In the genomic region with DNA sequence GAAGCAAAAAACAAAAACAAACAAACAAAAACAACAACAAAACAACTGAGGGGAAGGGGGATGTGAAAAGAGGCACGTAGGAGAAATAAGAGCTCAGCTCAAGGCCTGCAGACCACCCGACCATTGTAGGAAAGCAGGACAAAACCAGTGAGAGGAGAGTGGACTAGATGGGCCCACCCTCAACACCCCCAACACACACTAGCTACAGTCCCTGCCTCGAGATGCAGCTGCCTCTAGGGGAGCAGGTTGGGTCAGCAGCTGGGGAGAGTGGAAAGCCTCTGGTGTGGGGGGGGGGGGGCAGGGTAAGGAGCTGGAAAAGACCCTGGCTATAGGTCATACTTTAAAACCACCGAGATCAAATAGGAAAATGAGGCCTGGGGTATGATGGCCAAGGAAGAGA, we compare ENCODE assay signal across 10 mouse cellular contexts. TPM values are rescaled to one million over a fixed set of nuclear protein-coding genes. Genes with fewer than 3 reads are reported as not detected.
DNase-seq lines count a peak whose midpoint lies in the region; ATAC-seq and TF ChIP-seq lines count a peak whose summit lies in the region.
"Had no signal": no experiment of that assay in that cellular context is flagged by ENCODE, and none has a peak within 500 bp of the region (broad histone marks: within the 10 kb centered on the region; RNA-seq: fewer than 3 reads in every experiment).

No protein-coding gene starts in this region.

- TF ChIP-seq POLR2A in kidney, adult 2 months (IDR thresholded peaks at IDR 0.05; ENCODE audit: low read depth, low read length): no peak

- H3K9ac ChIP-seq in embryonic facial prominence, embryonic 15.5 days: peak overlapping the region; percentile 44; the same call in 1 of the 2 replicates
- peak overlapping the region; percentile 77 for H3K9ac ChIP-seq in intestine, embryonic 16.5 days (ENCODE audit: low read depth, low read length)
- H3K9ac ChIP-seq in neural tube, embryonic 14.5 days (replicated peaks; ENCODE audit: low read depth, low read length): peak overlapping the region; percentile 90

- H3K27ac ChIP-seq in kidney, adult 2 months (ENCODE audit: insufficient read depth, low read depth, low read length): peak overlapping the region; percentile 95
- H3K27ac ChIP-seq in embryonic facial prominence, embryonic 15.5 days (replicated peaks): peak overlapping the region; percentile 99
- peak overlapping the region; percentile 97 for H3K27ac ChIP-seq in intestine, embryonic 16.5 days (ENCODE audit: low read length)
- peak overlapping the region; percentile 98 for H3K27ac ChIP-seq in neural tube, embryonic 14.5 days (ENCODE audit: low read depth, low read length)

- no peaks in the 10 kb centered on the region for H3K27me3 ChIP-seq in kidney, adult 2 months (replicated peaks; ENCODE audit: control insufficient read depth, insufficient read depth, low read length)
- H3K27me3 ChIP-seq in embryonic facial prominence, embryonic 15.5 days: no peaks in the 10 kb centered on the region
- no peaks in the 10 kb centered on the region for H3K27me3 ChIP-seq in intestine, embryonic 16.5 days (replicated peaks; ENCODE audit: control insufficient read depth, insufficient read depth, low read length)
- H3K27me3 ChIP-seq in neural tube, embryonic 14.5 days (ENCODE audit: control insufficient read depth, insufficient read depth, low read length): no peaks in the 10 kb centered on the region

- H3K9me3 ChIP-seq in embryonic facial prominence, embryonic 15.5 days (replicated peaks): no peaks in the 10 kb centered on the region
- H3K9me3 ChIP-seq in intestine, embryonic 16.5 days (ENCODE audit: control insufficient read depth, low read length): no peaks in the 10 kb centered on the region
- no peaks in the 10 kb centered on the region for H3K9me3 ChIP-seq in neural tube, embryonic 14.5 days (ENCODE audit: control insufficient read depth, low read length)

- WGBS in kidney, adult 2 months: 35% methylated on average over 4 of the region's 4 CpGs
- WGBS in embryonic facial prominence, embryonic 15.5 days: 11% methylated on average over 4 of the region's 4 CpGs
- 23% methylated on average over 4 of the region's 4 CpGs for WGBS in intestine, embryonic 16.5 days
- 2% methylated on average over 4 of the region's 4 CpGs for WGBS in neural tube, embryonic 14.5 days

- no peaks in the 10 kb centered on the region for H3K36me3 ChIP-seq in kidney, adult 2 months (ENCODE audit: control insufficient read depth, insufficient read depth, low read length)
- no peaks in the 10 kb centered on the region for H3K36me3 ChIP-seq in embryonic facial prominence, embryonic 15.5 days
- H3K36me3 ChIP-seq in intestine, embryonic 16.5 days (ENCODE audit: control insufficient read depth, insufficient read depth, low read length): no peaks in the 10 kb centered on the region
- H3K36me3 ChIP-seq in neural tube, embryonic 14.5 days (ENCODE audit: control insufficient read depth, insufficient read depth, low read length): no peaks in the 10 kb centered on the region

- no peak for DNase-seq in kidney, adult 2 months
- no peak for DNase-seq in kidney, postnatal 36 days
- no peak for DNase-seq in adrenal gland, postnatal 10 days
- no peak for DNase-seq in B cell, adult 2 months
- DNase-seq: right cerebral cortex, postnatal 14 days had no signal

- peaks cover 25% of the 10 kb centered on the region for H3K4me1 ChIP-seq in kidney, adult 2 months (ENCODE audit: control insufficient read depth, insufficient read depth, low read length)
- peaks cover 63% of the 10 kb centered on the region for H3K4me1 ChIP-seq in embryonic facial prominence, embryonic 15.5 days
- peaks cover 60% of the 10 kb centered on the region for H3K4me1 ChIP-seq in intestine, embryonic 16.5 days (ENCODE audit: control insufficient read depth, insufficient read depth, low read length)
- peaks cover 28% of the 10 kb centered on the region for H3K4me1 ChIP-seq in neural tube, embryonic 14.5 days (ENCODE audit: control insufficient read depth, insufficient read depth, low read length)

- no peak for TF ChIP-seq CTCF in kidney, adult 2 months (conservative IDR thresholded peaks at IDR 0.05; ENCODE audit: insufficient read depth, insufficient read length, low read depth, low read length)

- no peak for ATAC-seq in embryonic facial prominence, embryonic 15.5 days (ENCODE audit: insufficient number of reproducible peaks, low FRiP score, low TSS enrichment, low read depth)
- ATAC-seq in intestine, embryonic 16.5 days: no peak
- ATAC-seq in neural tube, embryonic 14.5 days (ENCODE audit: low read depth): no peak
- ATAC-seq in frontal cortex, adult (ENCODE audit: low TSS enrichment): no peak

- no peak overlapping the region for H3K4me3 ChIP-seq in kidney, adult 2 months (ENCODE audit: insufficient read depth, low read depth, low read length)
- H3K4me3 ChIP-seq in embryonic facial prominence, embryonic 15.5 days (replicated peaks): peak overlapping the region; percentile 61
- H3K4me3 ChIP-seq in intestine, embryonic 16.5 days (ENCODE audit: low read length): peak overlapping the region; percentile 67
- H3K4me3 ChIP-seq in neural tube, embryonic 14.5 days (ENCODE audit: low read depth, low read length): peak overlapping the region; percentile 69

- H3K4me2 ChIP-seq in embryonic facial prominence, embryonic 15.5 days (replicated peaks): peak overlapping the region; percentile 77
- peak overlapping the region; percentile 85 for H3K4me2 ChIP-seq in intestine, embryonic 16.5 days (ENCODE audit: low read depth, low read length)
- peak overlapping the region; percentile 89 for H3K4me2 ChIP-seq in neural tube, embryonic 14.5 days (ENCODE audit: low read depth, low read length)

RNA-seq across cellular contexts. Expression of a gene that starts 1.8 kb away (rescaled TPM):
- polyA plus RNA-seq in kidney, adult 2 months (2012; rRNA removed): 91.2 and 109 TPM in 2 replicates
- polyA plus RNA-seq in embryonic facial prominence, embryonic 15.5 days (2015; fragmentation: Nextera tagmentation; extraction: Ambion mirVana): 95.1 and 100 TPM in 2 replicates
- polyA plus RNA-seq in intestine, embryonic 16.5 days (2015; fragmentation: Nextera tagmentation; extraction: Ambion mirVana): 54.1 and 57.1 TPM in 2 replicates
- polyA plus RNA-seq in neural tube, embryonic 14.5 days (2014; fragmentation: Nextera tagmentation; extraction: Ambion mirVana): 48.6 and 65.6 TPM in 2 replicates
- 10 to 100 TPM; 33.7 to 39.6 TPM for total RNA-seq in adrenal gland, postnatal 10 days (2021)
- total RNA-seq: hematopoietic stem cell, adult 5-6 weeks had no signal

RNA-seq across cellular contexts. Expression of a gene that starts 29.1 kb away (rescaled TPM):
- polyA plus RNA-seq in kidney, adult 2 months (2012; rRNA removed): 28.7 and 29.1 TPM in 2 replicates
- 35.4 and 39.5 TPM in 2 replicates for polyA plus RNA-seq in embryonic facial prominence, embryonic 15.5 days (2015; fragmentation: Nextera tagmentation; extraction: Ambion mirVana)
- polyA plus RNA-seq in intestine, embryonic 16.5 days (2015; fragmentation: Nextera tagmentation; extraction: Ambion mirVana): 41.9 and 45.1 TPM in 2 replicates
- polyA plus RNA-seq in neural tube, embryonic 14.5 days (2014; fragmentation: Nextera tagmentation; extraction: Ambion mirVana): 20.7 and 21.0 TPM in 2 replicates
- total RNA-seq in adrenal gland, postnatal 10 days (2021): 10 to 100 TPM; 27.6 to 32.2 TPM

RNA-seq across cellular contexts. Expression of a gene that starts 35.2 kb away (rescaled TPM):
- 21.5 and 31.3 TPM in 2 replicates for polyA plus RNA-seq in kidney, adult 2 months (2012; rRNA removed)
- polyA plus RNA-seq in embryonic facial prominence, embryonic 15.5 days (2015; fragmentation: Nextera tagmentation; extraction: Ambion mirVana): 16.6 and 19.0 TPM in 2 replicates
- polyA plus RNA-seq in intestine, embryonic 16.5 days (2015; fragmentation: Nextera tagmentation; extraction: Ambion mirVana): 19.3 and 22.8 TPM in 2 replicates
- polyA plus RNA-seq in neural tube, embryonic 14.5 days (2014; fragmentation: Nextera tagmentation; extraction: Ambion mirVana): 10.7 and 11.7 TPM in 2 replicates
- total RNA-seq in adrenal gland, postnatal 10 days (2021): 10 to 100 TPM; 49.2 to 66.4 TPM

RNA-seq across cellular contexts. Expression of a gene that starts 59.1 kb away (rescaled TPM):
- polyA plus RNA-seq in kidney, adult 2 months (2012; rRNA removed): not detected in 2 replicates
- polyA plus RNA-seq in embryonic facial prominence, embryonic 15.5 days (2015; fragmentation: Nextera tagmentation; extraction: Ambion mirVana): 0.36 TPM in 1 of 2 replicates, not detected in the other
- 0.20 and 0.21 TPM in 2 replicates for polyA plus RNA-seq in intestine, embryonic 16.5 days (2015; fragmentation: Nextera tagmentation; extraction: Ambion mirVana)
- not detected in 2 replicates for polyA plus RNA-seq in neural tube, embryonic 14.5 days (2014; fragmentation: Nextera tagmentation; extraction: Ambion mirVana)
- not detected for total RNA-seq in adrenal gland, postnatal 10 days (2021)
- total RNA-seq: hematopoietic stem cell, adult 5-6 weeks had no signal
